In the genomic region with DNA sequence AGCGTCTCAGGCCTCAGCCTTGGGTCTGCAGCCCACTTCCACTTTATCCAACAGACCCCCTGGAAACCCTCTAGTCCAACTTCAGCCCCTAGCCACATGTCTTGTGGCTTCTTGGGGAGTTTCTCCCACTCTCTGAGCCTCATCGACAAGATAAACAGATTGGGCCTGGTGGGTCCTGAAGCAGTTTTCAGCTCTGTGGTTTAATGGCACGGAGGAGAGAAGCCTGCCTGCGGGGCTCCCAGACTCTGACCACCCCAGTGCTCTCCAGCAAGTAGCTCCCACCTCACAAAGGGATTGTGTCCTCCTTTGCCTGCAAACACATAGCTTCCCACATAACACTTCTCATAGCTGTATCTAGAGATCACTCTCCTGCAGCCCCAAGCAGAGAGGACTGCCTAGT, we compare ENCODE assay signal across 26 mouse cellular contexts. TPM values are rescaled to one million over a fixed set of nuclear protein-coding genes. Genes with fewer than 3 reads are reported as not detected.
DNase-seq lines count a peak whose midpoint lies in the region; ATAC-seq and TF ChIP-seq lines count a peak whose summit lies in the region.
"Had no signal": no experiment of that assay in that cellular context is flagged by ENCODE, and none has a peak within 500 bp of the region (broad histone marks: within the 10 kb centered on the region; RNA-seq: fewer than 3 reads in every experiment).

No protein-coding gene starts in this region.

- H3K27me3 ChIP-seq in liver, embryonic 11.5 days (replicated peaks; ENCODE audit: control insufficient read depth, insufficient read depth, low read length): no peaks in the 10 kb centered on the region
- H3K27me3 ChIP-seq in G1E (ENCODE audit: insufficient read depth, low read length) (no peaks in the 10 kb centered on the region), MEL (ENCODE audit: control insufficient read depth in 1 of 2, insufficient read depth in 2 of 2, low read length in 2 of 2) (no peaks in the 10 kb centered on the region)
- no peaks in the 10 kb centered on the region for H3K27me3 ChIP-seq in liver, embryonic 14.5 days (ENCODE audit: control insufficient read depth, insufficient read depth, low read length)
- H3K27me3 ChIP-seq: embryonic facial prominence, embryonic 15.5 days; midbrain, embryonic 15.5 days; neural tube, embryonic 13.5 days had no signal

- 44% methylated on average over 4 of the region's 4 CpGs for WGBS in liver, embryonic 11.5 days
- WGBS in liver, embryonic 14.5 days (ENCODE audit: insufficient replicate concordance): 21% methylated on average over 4 of the region's 4 CpGs

- peak overlapping the region; percentile 100 for H3K27ac ChIP-seq in liver, embryonic 11.5 days (ENCODE audit: low read depth, low read length)
- peak overlapping the region; percentile 98 for H3K27ac ChIP-seq in MEL (ENCODE audit: control insufficient read depth, low read depth, low read length)
- peak overlapping the region; percentile 99 for H3K27ac ChIP-seq in liver, embryonic 14.5 days
- H3K27ac ChIP-seq: gastrocnemius, adult 2 months; hindbrain, embryonic 14.5 days; kidney, postnatal 0 days; midbrain, embryonic 15.5 days; neural tube, embryonic 13.5 days had no signal

- H3K36me3 ChIP-seq in liver, embryonic 11.5 days (ENCODE audit: control insufficient read depth, insufficient read depth, low read length): peaks cover 6% of the 10 kb centered on the region; the same call in 1 of the 2 replicates
- H3K36me3 ChIP-seq in G1E (replicated peaks) (peaks cover 78% of the 10 kb centered on the region), MEL (ENCODE audit: control insufficient read depth in 1 of 2, insufficient read depth in 2 of 2, low read length in 2 of 2) (peaks cover 0 to 57% of the 10 kb centered on the region in 2 experiments; a peak in 2 of 4 replicates)
- H3K36me3 ChIP-seq in liver, embryonic 14.5 days (replicated peaks; ENCODE audit: control insufficient read depth, insufficient read depth, low read depth): peaks cover 10% of the 10 kb centered on the region
- H3K36me3 ChIP-seq: embryonic facial prominence, embryonic 15.5 days; heart, embryonic 13.5 days; midbrain, embryonic 15.5 days; neural tube, embryonic 13.5 days had no signal

- peak overlapping the region; percentile 77 for H3K4me2 ChIP-seq in liver, embryonic 11.5 days
- H3K4me2 ChIP-seq in liver, embryonic 14.5 days (ENCODE audit: low read depth): peak overlapping the region; percentile 89
- H3K4me2 ChIP-seq: embryonic facial prominence, embryonic 15.5 days; hindbrain, embryonic 14.5 days; midbrain, embryonic 15.5 days; neural tube, embryonic 13.5 days had no signal

- H3K4me1 ChIP-seq in liver, embryonic 11.5 days (replicated peaks; ENCODE audit: control insufficient read depth, insufficient read depth, low read length): peaks cover 65% of the 10 kb centered on the region
- H3K4me1 ChIP-seq in G1E (ENCODE audit: insufficient read depth, low read depth, low read length) (peaks cover 95% of the 10 kb centered on the region), MEL (ENCODE audit: control insufficient read depth in 1 of 2, insufficient read depth in 2 of 2, low read length in 2 of 2) (peaks cover 39 to 70% of the 10 kb centered on the region in 2 experiments)
- peaks cover 59 to 65% of the 10 kb centered on the region in 2 experiments for H3K4me1 ChIP-seq in liver, embryonic 14.5 days (replicated peaks; ENCODE audit: control insufficient read depth in 2 of 2, insufficient read depth in 2 of 2, low read length in 1 of 2)

- TF ChIP-seq POLR2A in MEL (IDR thresholded peaks at IDR 0.05; ENCODE audit: control insufficient read depth in 1 of 2, insufficient read depth in 1 of 2, low read depth in 1 of 2, low read length in 2 of 2, poor library complexity in 1 of 2): no peak

- no peak for TF ChIP-seq RAD21 in MEL (IDR thresholded peaks at IDR 0.05; ENCODE audit: low read depth, low read length)

- no peak for ATAC-seq in liver, embryonic 11.5 days (replicated peaks; ENCODE audit: low FRiP score)
- no peak for ATAC-seq in G1E (ENCODE audit: extremely low read depth, insufficient number of reproducible peaks, low FRiP score, poor library complexity, severe bottlenecking)
- ATAC-seq in liver, embryonic 14.5 days (ENCODE audit: insufficient read depth): no peak
- ATAC-seq: inflammation-experienced regulatory T-cells, adult 6 months; midbrain, embryonic 15.5 days had no signal

- peaks cover 41% of the 10 kb centered on the region for H3K79me2 ChIP-seq in MEL (ENCODE audit: control insufficient read depth, insufficient read depth, low read length, poor library complexity)

- peak overlapping the region; percentile 74 for H3K9ac ChIP-seq in liver, embryonic 11.5 days (ENCODE audit: low read depth, low read length)
- peak overlapping the region; percentile 74 for H3K9ac ChIP-seq in MEL (ENCODE audit: control insufficient read depth, low read depth, low read length, poor library complexity, severe bottlenecking)
- peak overlapping the region; percentile 54 for H3K9ac ChIP-seq in liver, embryonic 14.5 days (replicated peaks)
- H3K9ac ChIP-seq: embryonic facial prominence, embryonic 15.5 days; hindbrain, embryonic 14.5 days; midbrain, embryonic 15.5 days; neural tube, embryonic 13.5 days had no signal

- 0 out of 4 replicates have a peak, but pooled peaks of 1 of the 2 experiments have one; percentile 6 for TF ChIP-seq EP300 in MEL (IDR thresholded peaks at IDR 0.05; ENCODE audit: low read depth in 1 of 2, low read length in 2 of 2)
- TF ChIP-seq EP300 in liver, embryonic 14.5 days (IDR thresholded peaks at IDR 0.05; ENCODE audit: low read depth): no peak

- DNase-seq in liver, embryonic 11.5 days (ENCODE audit: low spot score): no peak
- DNase-seq in liver: no peak
- DNase-seq in G1E (ENCODE audit: low spot score): no peak
- DNase-seq in MEL (ENCODE audit: low read depth, low spot score): peak; percentile 60
- no peak for DNase-seq in liver, embryonic 14.5 days (ENCODE audit: low read depth in 3 of 3, low spot score in 3 of 3)
- DNase-seq in gastrocnemius, adult 8-10 months (ENCODE audit: low spot score in 2 of 2): no peak
- DNase-seq in frontal cortex, adult 2 months (ENCODE audit: extremely low spot score in 1 of 2, low spot score in 1 of 2): no peak
- DNase-seq: adrenal gland, postnatal 25 days; cerebellum, adult 9-10 months; gastrocnemius, adult 2 months; heart, postnatal 14 days; kidney, adult 2 months; lung, adult 18-20 months; lung, postnatal 14 days; retina, postnatal 1 day; right cerebral cortex, postnatal 25 days; spleen, adult 18-20 months had no signal

- no peak for TF ChIP-seq CTCF in G1E (IDR thresholded peaks at IDR 0.05; ENCODE audit: low read depth, low read length)
- no peak for TF ChIP-seq CTCF in MEL (IDR thresholded peaks at IDR 0.05 in 2 of 3, conservative IDR thresholded peaks at IDR 0.05 in 1 of 3; ENCODE audit: control insufficient read depth in 1 of 3, insufficient read depth in 1 of 3, low read depth in 2 of 3, low read length in 3 of 3, poor library complexity in 1 of 3, severe bottlenecking in 1 of 3)
- no peak for TF ChIP-seq CTCF in liver, embryonic 14.5 days (IDR thresholded peaks at IDR 0.05; ENCODE audit: low read depth)

- H3K4me3 ChIP-seq in liver, embryonic 11.5 days (ENCODE audit: low read depth, low read length): no peak overlapping the region
- H3K4me3 ChIP-seq in G1E (ENCODE audit: low read depth, low read length) (peak overlapping the region; percentile 67; the same call in 1 of the 2 replicates), MEL (ENCODE audit: control insufficient read depth in 1 of 2, insufficient read depth in 1 of 2, low read depth in 2 of 2, low read length in 2 of 2) (no peak overlapping the region)
- H3K4me3 ChIP-seq in liver, embryonic 14.5 days (ENCODE audit: insufficient read depth in 1 of 2, low read depth in 2 of 2, low read length in 2 of 2): no peak overlapping the region
- H3K4me3 ChIP-seq: embryonic facial prominence, embryonic 15.5 days; gastrocnemius, adult 2 months; heart, embryonic 13.5 days; midbrain, embryonic 15.5 days; myocyte; neural tube, embryonic 13.5 days had no signal

- H3K9me3 ChIP-seq in liver, embryonic 11.5 days (ENCODE audit: control insufficient read depth, low read length): no peaks in the 10 kb centered on the region
- H3K9me3 ChIP-seq in G1E (replicated peaks) (0 out of 2 replicates have a peak, but pooled peaks cover 2% of the 10 kb centered on the region), MEL (replicated peaks; ENCODE audit: insufficient read depth, low read length) (no peaks in the 10 kb centered on the region)
- H3K9me3 ChIP-seq in liver, embryonic 14.5 days (ENCODE audit: control insufficient read depth, low read length): no peaks in the 10 kb centered on the region
- H3K9me3 ChIP-seq: embryonic facial prominence, embryonic 15.5 days; heart, embryonic 13.5 days; midbrain, embryonic 15.5 days; neural tube, embryonic 13.5 days had no signal

TF ChIP-seq in MEL, 35 proteins besides CTCF, POLR2A, EP300 and RAD21 (continues in another document):
- TF ChIP-seq RCOR1 (IDR thresholded peaks at IDR 0.05; ENCODE audit: low read depth, low read length) (peak; percentile 12; the same call in 1 of the 2 replicates), MAX (IDR thresholded peaks at IDR 0.05; ENCODE audit: low read length) (peak; percentile 39; the same call in 1 of the 2 replicates), MYC (IDR thresholded peaks at IDR 0.05; ENCODE audit: low read depth, low read length) (no peak)

RNA-seq across cellular contexts. Expression of a gene that starts 9.9 kb away (rescaled TPM):
- polyA plus RNA-seq in liver, embryonic 11.5 days (2014; fragmentation: Nextera tagmentation; extraction: Ambion mirVana): 233 and 240 TPM in 2 replicates
- total RNA-seq in G1E (2014; fragmentation: Nextera tagmentation) (64.1 and 95.8 TPM in 2 replicates), G1E (2017) (155 and 172 TPM in 2 replicates), MEL (2012; rRNA removed) (301 and 332 TPM in 2 replicates)
- polyA plus RNA-seq in G1E (2012) (14.7 and 15.4 TPM in 2 replicates), MEL (2012; ENCODE audit: insufficient read depth in 1 of 2, insufficient read length in 2 of 2, low read depth in 1 of 2, low replicate concordance in 2 of 2, missing spikeins in 1 of 2) (100 to 1,000 TPM in 1 of 2 experiments, not detected in 1; 223 TPM)
- 111 TPM in 2 replicates for polyA plus RNA-seq in liver, embryonic 14.5 days (2012; rRNA removed)
- polyA plus RNA-seq in liver, embryonic 14.5 days (2014; fragmentation: Nextera tagmentation; extraction: Ambion mirVana): 211 and 214 TPM in 2 replicates
- 10 to 100 TPM; 33.6 to 41.0 (median 36.9) TPM for total RNA-seq in gastrocnemius, adult 8-10 months (2022)
- polyA plus RNA-seq in frontal cortex, adult 2 months (2012; rRNA removed): 146 and 148 TPM in 2 replicates

RNA-seq across cellular contexts. Expression of a gene that starts 32.9 kb away (rescaled TPM):
- polyA plus RNA-seq in liver, embryonic 11.5 days (2014; fragmentation: Nextera tagmentation; extraction: Ambion mirVana): 7.7 and 9.3 TPM in 2 replicates
- 3.9 and 9.9 TPM in 2 replicates for total RNA-seq in G1E (2014; fragmentation: Nextera tagmentation)
- total RNA-seq in G1E (2017): 17.4 and 21.2 TPM in 2 replicates
- 10.2 and 10.4 TPM in 2 replicates for polyA plus RNA-seq in G1E (2012)
- total RNA-seq in MEL (2012; rRNA removed): 3.7 and 5.2 TPM in 2 replicates
- polyA plus RNA-seq in MEL (2012; ENCODE audit: insufficient read depth in 1 of 2, insufficient read length in 2 of 2, low read depth in 1 of 2, low replicate concordance in 2 of 2, missing spikeins in 1 of 2): 1 to 10 TPM in 1 of 2 experiments, not detected in 1; 8.6 TPM
- polyA plus RNA-seq in liver, embryonic 14.5 days (2012; rRNA removed): 5.4 and 5.5 TPM in 2 replicates
- polyA plus RNA-seq in liver, embryonic 14.5 days (2014; fragmentation: Nextera tagmentation; extraction: Ambion mirVana): 1.1 and 2.4 TPM in 2 replicates
- not detected for total RNA-seq in gastrocnemius, adult 8-10 months (2022)
- polyA plus RNA-seq in frontal cortex, adult 2 months (2012; rRNA removed): 294 and 326 TPM in 2 replicates
- total RNA-seq: gastrocnemius, adult 2 months had no signal
- polyA plus RNA-seq: C2C12 had no signal

Comparison
In these comparisons a context has a peak if more than half of its experiments do, and no peak if none do; other contexts are left out.
1. RNA of a gene that starts 32.9 kb away (polyA plus RNA-seq): 294 to 326 TPM in frontal cortex, adult 2 months; 10.2 to 10.4 TPM in G1E, 8.6 TPM in MEL, 7.7 to 9.3 TPM in liver, embryonic 11.5 days and 1.1 to 5.5 TPM in liver, embryonic 14.5 days; every median in the first group is over 10 times any median in the second.
2. Peak in every context shown above with its lines, with median percentiles within 50 percentile points of each other: H3K27ac ChIP-seq and H3K9ac ChIP-seq.